Mouse (Mus musculus) kidney, embryonic 16.5 days (tissue): ENCODE measurements around the gene St8sia4. TPM values are rescaled to one million over a fixed set of nuclear protein-coding genes. Genes with fewer than 3 reads are reported as not detected.
A peak's percentile ranks its signal among the peaks of the same experiment; 100 is the strongest.

Source experiments
- ATAC-seq: fragments of 200-750 bp; cut with Nextera tagmentation; 2 replicates; pipeline ENCODE4 v1.8.0; 2017; ENCODE audit warnings: moderate TSS enrichment; ENCODE audit not compliant: low FRiP score, low TSS enrichment
- H3K27ac ChIP-seq: fragments of 300-500 bp; sonication (generic); 2 replicates; pipeline ENCODE4 v1.5.1; 2014; ENCODE audit warnings: low read length
- H3K27me3 ChIP-seq: fragments of 300-500 bp; sonication (generic); 2 replicates; pipeline ENCODE4 v1.6.1; 2014; ENCODE audit warnings: low read length, control low read depth, mixed read lengths; ENCODE audit not compliant: insufficient read depth
- H3K36me3 ChIP-seq: fragments of 300-500 bp; sonication (generic); 2 replicates; pipeline ENCODE4 v1.6.1; 2014; ENCODE audit warnings: low read length, control low read depth, mixed read lengths; ENCODE audit not compliant: insufficient read depth
- H3K4me1 ChIP-seq: fragments of 300-500 bp; sonication (generic); 2 replicates; pipeline ENCODE4 v1.6.1; 2014; ENCODE audit warnings: low read length, control low read depth, mixed read lengths; ENCODE audit not compliant: insufficient read depth
- H3K4me2 ChIP-seq: fragments of 300-500 bp; sonication (generic); replicated peaks from 2 replicates; pipeline ENCODE4 v1.6.1; 2014; ENCODE audit warnings: low read depth, low read length
- H3K4me3 ChIP-seq: fragments of 300-500 bp; sonication (generic); 2 replicates; pipeline ENCODE4 v1.5.1; 2014; ENCODE audit warnings: mild to moderate bottlenecking, low read length
- H3K9ac ChIP-seq: fragments of 300-500 bp; sonication (generic); replicated peaks from 2 replicates; pipeline ENCODE4 v1.6.1; 2014; ENCODE audit warnings: low read length
- H3K9me3 ChIP-seq: fragments of 300-500 bp; sonication (generic); 2 replicates; pipeline ENCODE4 v1.6.1; 2016; ENCODE audit warnings: low read length, control low read depth
- whole genome bisulfite sequencing: fragments of 180-500 bp; shearing (Covaris S2); extraction: QIAGEN DNeasy Blood & Tissue Kit; methylation state at CpG from one replicate; pipeline ENCODE4 v1.1.7; 2014; 5-methylcytosine and 5-hydroxymethylcytosine counted together
- polyA plus RNA-seq: library from polyadenylated mRNA; unstranded; fragments of >200 nt; fragmentation: Nextera tagmentation; extraction: Ambion mirVana; gene quantifications from 2 replicates; pipeline ENCODE4 v1.2.1, GENCODE M21; 2015

St8sia4 gene
- polyA plus RNA-seq, 1 experiment from 2014 or later, result 2.8 TPM

DNA sequence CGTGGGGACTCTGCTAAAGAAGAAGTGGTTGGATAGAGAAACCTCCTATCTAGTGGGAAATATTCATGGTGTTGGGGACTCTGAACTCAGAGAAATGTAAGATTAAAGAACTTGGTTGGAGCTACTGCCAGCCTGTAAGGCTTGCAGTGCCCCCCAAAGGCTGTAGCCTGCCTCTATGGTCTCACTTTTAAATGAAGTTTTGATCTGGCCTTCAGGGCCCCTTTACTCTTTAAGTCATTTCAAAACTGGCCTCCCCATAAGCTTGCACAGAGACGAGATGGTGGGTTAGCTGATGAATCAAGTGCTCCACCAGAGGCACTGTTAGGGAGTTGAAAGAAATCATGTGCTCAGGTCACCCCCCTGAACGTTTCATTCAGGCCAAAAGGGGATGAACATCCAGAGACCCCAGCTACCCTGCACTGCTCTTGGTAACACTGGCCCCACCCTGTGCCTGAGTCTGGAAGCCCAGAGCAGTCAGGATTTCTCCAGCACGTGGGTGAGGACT, 3.0 kb downstream of the St8sia4 start:
- H3K27ac ChIP-seq, result no peak overlapping the region
- no peaks in the 10 kb centered on the region for H3K36me3 ChIP-seq
- peaks cover 7% of the 10 kb centered on the region; the same call in 1 of the 2 replicates for H3K27me3 ChIP-seq
- H3K4me1 ChIP-seq, result peaks cover 16% of the 10 kb centered on the region
- WGBS, result 33% methylated on average over 4 of the region's 4 CpGs
- ATAC-seq, result no peak
- peak overlapping the region; percentile 60; the same call in 1 of the 2 replicates for H3K4me3 ChIP-seq
- no peak overlapping the region for H3K9ac ChIP-seq
- no peaks in the 10 kb centered on the region for H3K9me3 ChIP-seq
- H3K4me2 ChIP-seq, result peak overlapping the region; percentile 76

DNA sequence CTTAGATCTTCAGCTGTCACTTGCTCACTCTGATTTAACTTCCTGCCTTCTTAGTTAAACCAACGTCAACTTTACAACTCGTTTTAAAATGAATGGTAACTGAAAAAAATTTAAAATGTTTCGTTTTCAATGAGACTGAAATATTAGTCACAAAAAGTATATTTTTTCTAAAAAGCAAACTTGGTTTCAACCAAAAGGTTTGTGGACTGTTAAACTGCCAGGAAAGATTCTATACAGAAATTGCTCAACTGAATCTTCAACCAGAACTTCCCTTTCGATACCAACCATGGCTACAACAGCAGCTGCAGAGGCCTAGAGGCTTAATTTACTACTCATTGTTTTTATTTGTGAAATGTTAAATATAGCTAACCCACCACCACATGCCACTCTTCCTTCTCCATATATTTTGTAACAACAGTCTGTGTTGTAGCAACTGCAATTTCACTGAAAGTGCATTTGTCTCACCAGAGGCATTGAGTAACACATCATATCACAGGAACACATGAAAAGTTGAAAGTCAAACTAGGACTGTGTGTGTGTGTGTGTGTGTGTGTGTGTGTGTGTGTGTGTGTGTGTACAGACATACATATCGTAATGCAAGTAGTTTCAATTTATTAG, 10.2 kb downstream of the St8sia4 start:
- Histone ChIP-seq H3K36me3 (no peaks in the 10 kb centered on the region), H3K4me3 (no peak overlapping the region), H3K27me3 (no peaks in the 10 kb centered on the region), H3K9ac (no peak overlapping the region), H3K9me3 (no peaks in the 10 kb centered on the region), H3K27ac (no peak overlapping the region), H3K4me1 (no peaks in the 10 kb centered on the region), H3K4me2 (no peak overlapping the region)
- ATAC-seq, result no peak
- 75% methylated on average over 5 of the region's 5 CpGs for WGBS

DNA sequence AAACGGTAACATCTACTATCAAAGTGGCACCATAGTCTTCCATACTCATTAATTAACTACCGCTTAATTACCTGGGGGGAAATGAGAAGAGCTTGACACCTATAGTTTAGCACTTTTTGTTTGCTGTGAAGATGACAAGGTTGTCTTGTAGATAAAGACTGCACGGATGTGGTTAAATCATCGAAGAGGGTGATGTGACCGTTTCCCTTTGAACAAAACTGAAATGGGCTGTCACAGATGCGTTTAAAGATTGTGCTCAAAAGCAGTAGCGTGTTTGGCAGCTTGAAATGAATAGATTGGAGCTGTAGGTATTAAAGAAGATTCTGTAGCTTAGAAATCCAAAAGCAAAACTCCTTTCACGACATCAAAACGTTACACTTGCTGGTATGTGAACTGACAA, 11.8 kb downstream of the St8sia4 start:
- no peaks in the 10 kb centered on the region for H3K27me3 ChIP-seq
- no peak overlapping the region for H3K4me2 ChIP-seq
- no peaks in the 10 kb centered on the region for H3K4me1 ChIP-seq
- no peak overlapping the region for H3K9ac ChIP-seq
- no peak overlapping the region for H3K27ac ChIP-seq
- no peaks in the 10 kb centered on the region for H3K36me3 ChIP-seq
- WGBS, result 86% methylated on average over 9 of the region's 9 CpGs
- ATAC-seq, result no peak
- H3K9me3 ChIP-seq, result no peaks in the 10 kb centered on the region
- no peak overlapping the region for H3K4me3 ChIP-seq

DNA sequence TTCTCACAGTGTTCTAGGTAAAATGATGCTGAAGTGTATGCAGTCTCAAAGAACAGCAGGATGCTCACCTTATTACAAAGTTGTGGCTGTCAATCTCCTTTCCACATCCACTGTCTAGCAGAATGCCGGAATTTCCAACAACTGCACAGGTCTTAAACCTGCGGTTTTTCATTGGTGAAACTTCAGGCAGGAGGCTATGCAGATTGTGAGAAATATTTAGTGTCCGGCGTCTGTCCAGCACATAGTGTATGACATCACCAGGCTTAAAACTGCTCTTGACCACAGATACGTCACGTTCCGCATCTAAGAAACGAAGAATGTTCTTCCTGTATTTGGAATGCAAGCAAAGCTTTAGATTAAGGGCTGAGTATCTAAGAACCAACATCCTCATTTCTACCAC, 13.9 kb downstream of the St8sia4 start:
- Histone ChIP-seq H3K36me3 (no peaks in the 10 kb centered on the region), H3K27ac (no peak overlapping the region), H3K9me3 (no peaks in the 10 kb centered on the region), H3K4me1 (no peaks in the 10 kb centered on the region), H3K4me2 (no peak overlapping the region), H3K9ac (no peak overlapping the region), H3K4me3 (no peak overlapping the region), H3K27me3 (no peaks in the 10 kb centered on the region)
- no peak for ATAC-seq
- WGBS, result 87% methylated on average over 8 of the region's 8 CpGs

DNA sequence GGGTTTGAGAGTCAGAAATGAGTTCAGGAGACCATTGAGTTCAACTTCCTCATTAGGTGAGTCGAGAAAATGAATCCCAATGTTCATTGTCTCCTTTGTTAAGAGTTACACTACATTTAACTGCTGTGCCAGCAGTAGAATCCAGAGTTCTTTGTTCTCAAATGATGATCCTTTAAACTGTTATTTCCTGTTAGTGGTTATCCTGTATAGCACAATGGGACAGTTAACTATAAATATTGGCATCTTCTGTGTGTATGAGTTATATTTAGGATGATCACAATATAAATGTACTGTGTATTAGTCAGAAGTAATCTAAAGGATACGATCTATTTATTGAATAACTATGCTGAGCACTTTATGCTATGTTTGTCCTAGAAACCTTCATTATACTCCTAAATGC, 23.1 kb downstream of the St8sia4 start:
- no peak overlapping the region for H3K4me3 ChIP-seq
- no peak overlapping the region for H3K4me2 ChIP-seq
- no peaks in the 10 kb centered on the region for H3K36me3 ChIP-seq
- H3K4me1 ChIP-seq, result no peaks in the 10 kb centered on the region
- no peaks in the 10 kb centered on the region for H3K9me3 ChIP-seq
- H3K9ac ChIP-seq, result no peak overlapping the region
- no peak overlapping the region for H3K27ac ChIP-seq
- no peaks in the 10 kb centered on the region for H3K27me3 ChIP-seq
- ATAC-seq, result no peak
- WGBS, result 77% methylated on average over 2 of the region's 2 CpGs

DNA sequence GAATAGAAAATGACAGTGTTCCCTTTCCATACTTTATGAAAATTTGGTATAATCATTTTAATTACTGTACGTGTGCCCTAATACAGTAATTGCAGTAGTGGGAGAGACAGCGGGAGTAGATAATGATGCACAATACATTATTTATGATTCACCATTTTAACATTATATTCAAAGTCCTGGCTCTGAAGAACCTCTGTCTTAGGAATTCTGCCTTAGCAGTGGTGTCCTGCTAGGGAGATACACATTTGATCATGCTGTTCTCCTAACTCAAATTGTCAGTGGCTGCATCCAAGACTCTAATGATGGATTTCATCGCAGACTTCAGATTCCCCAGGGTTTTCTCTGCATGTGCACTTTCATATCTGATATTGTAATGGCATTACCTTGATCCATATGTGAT, 28.4 kb downstream of the St8sia4 start:
- Histone ChIP-seq H3K4me1 (no peaks in the 10 kb centered on the region), H3K4me3 (no peak overlapping the region), H3K27ac (no peak overlapping the region), H3K4me2 (no peak overlapping the region), H3K9ac (no peak overlapping the region), H3K9me3 (peaks cover 5% of the 10 kb centered on the region; the same call in 1 of the 2 replicates), H3K27me3 (no peaks in the 10 kb centered on the region), H3K36me3 (no peaks in the 10 kb centered on the region)
- no peak for ATAC-seq
- WGBS, result 97% methylated on average over 3 of the region's 3 CpGs

DNA sequence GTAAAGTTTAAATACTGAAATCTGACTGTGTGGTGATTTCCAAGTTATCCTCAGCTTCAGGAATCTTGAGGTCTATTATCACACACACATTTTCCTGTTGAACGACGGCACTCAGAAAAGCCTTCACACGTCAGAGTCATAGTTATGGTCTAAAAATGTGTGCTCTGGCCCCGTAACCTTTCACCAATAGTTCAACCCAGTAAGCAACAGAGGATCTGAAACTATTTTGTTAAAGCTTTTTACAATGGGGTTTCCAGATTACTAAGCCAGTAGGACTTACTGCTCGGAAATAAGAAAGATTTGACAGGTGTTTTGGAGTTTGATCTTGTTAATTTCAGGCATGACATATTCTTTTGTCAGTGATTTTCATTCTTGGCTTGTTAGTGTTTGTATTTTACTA, 43.0 kb downstream of the St8sia4 start:
- no peak overlapping the region for H3K4me2 ChIP-seq
- no peak overlapping the region for H3K4me3 ChIP-seq
- H3K36me3 ChIP-seq, result no peaks in the 10 kb centered on the region
- no peaks in the 10 kb centered on the region for H3K9me3 ChIP-seq
- no peak overlapping the region for H3K27ac ChIP-seq
- ATAC-seq, result no peak
- 77% methylated on average over 5 of the region's 5 CpGs for WGBS
- H3K9ac ChIP-seq, result no peak overlapping the region
- no peaks in the 10 kb centered on the region for H3K4me1 ChIP-seq
- no peaks in the 10 kb centered on the region for H3K27me3 ChIP-seq

- Histone ChIP-seq H3K9me3 (no peaks in the 10 kb centered on the region), H3K4me3 (no peak overlapping the region), H3K4me2 (no peak overlapping the region), H3K36me3 (no peaks in the 10 kb centered on the region), H3K4me1 (peaks cover 2% of the 10 kb centered on the region; the same call in 1 of the 2 replicates), H3K27me3 (no peaks in the 10 kb centered on the region), H3K27ac (no peak overlapping the region), H3K9ac (no peak overlapping the region)
- ATAC-seq, result no peak
- 19% methylated on average over 3 of the region's 3 CpGs for WGBS
Observed at GRCm38 (mm10) chr1:95618647-95619046, 48.7 kb downstream of the St8sia4 start.

DNA sequence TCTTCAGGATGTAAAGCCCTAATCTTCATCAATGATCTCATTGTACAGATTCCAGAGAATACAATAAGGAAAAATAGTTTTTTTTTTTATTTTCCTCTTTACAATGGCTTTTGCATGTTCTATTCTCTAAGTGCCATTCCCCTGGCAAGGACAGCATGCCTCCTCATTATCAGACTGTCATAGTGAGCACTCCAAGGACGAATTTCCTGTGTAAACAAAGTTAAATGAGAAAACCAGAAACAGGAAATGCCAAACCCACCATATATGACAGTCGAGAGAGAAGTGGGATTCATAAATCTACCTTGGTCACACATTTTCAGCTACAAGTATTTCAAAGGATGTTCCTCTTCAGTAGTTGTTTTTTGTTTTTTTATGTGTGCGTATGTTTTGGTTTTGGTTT, 49.2 kb downstream of the St8sia4 start:
- Histone ChIP-seq H3K4me1 (peaks cover 2% of the 10 kb centered on the region; the same call in 1 of the 2 replicates), H3K4me3 (no peak overlapping the region), H3K27me3 (no peaks in the 10 kb centered on the region), H3K9me3 (no peaks in the 10 kb centered on the region), H3K36me3 (no peaks in the 10 kb centered on the region), H3K27ac (no peak overlapping the region), H3K4me2 (no peak overlapping the region), H3K9ac (no peak overlapping the region)
- 39% methylated on average over 3 of the region's 3 CpGs for WGBS
- ATAC-seq, result no peak

DNA sequence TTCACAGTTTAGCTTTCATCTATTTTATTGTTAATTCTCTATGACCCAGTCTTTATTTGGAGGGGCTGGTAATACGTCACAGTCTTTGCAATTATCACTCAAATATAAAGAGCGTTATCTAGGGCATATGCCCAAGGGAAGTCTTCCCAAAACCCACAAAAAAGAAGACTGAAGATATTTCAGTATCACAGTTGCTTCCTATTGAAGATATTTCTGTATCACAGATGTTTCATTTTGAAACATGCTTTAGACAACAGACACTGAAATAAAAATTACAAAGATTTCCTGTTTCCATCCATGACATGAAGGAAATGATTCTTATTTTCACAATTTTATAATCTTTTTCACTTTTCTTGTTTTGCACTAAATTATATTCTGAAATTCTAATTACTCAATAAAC, 57.4 kb downstream of the St8sia4 start:
- H3K4me3 ChIP-seq, result no peak overlapping the region
- H3K27me3 ChIP-seq, result no peaks in the 10 kb centered on the region
- no peak overlapping the region for H3K27ac ChIP-seq
- H3K36me3 ChIP-seq, result no peaks in the 10 kb centered on the region
- no peak overlapping the region for H3K4me2 ChIP-seq
- H3K9ac ChIP-seq, result no peak overlapping the region
- no peaks in the 10 kb centered on the region for H3K9me3 ChIP-seq
- WGBS, result 84% methylated on average over 2 of the region's 2 CpGs
- no peak for ATAC-seq
- no peaks in the 10 kb centered on the region for H3K4me1 ChIP-seq
